Mouse (Mus musculus) forebrain, postnatal 0 days (tissue): Measurements from ENCODE around the gene Timm10b. TPM values are rescaled to one million over a fixed set of nuclear protein-coding genes. Genes with fewer than 3 reads are reported as not detected.

ENCODE experiments used
- ATAC-seq: fragments of 200-750 bp; cut with Nextera tagmentation; 2 replicates; pipeline ENCODE4 v1.8.0; 2017; ENCODE audit warnings: mild to moderate bottlenecking, moderate library complexity
- DNase-seq: peaks from one replicate; pipeline ENCODE4 v3.0.0-alpha.2; 2015
- H3K27ac ChIP-seq: fragments of 300-500 bp; sonication (generic); 2 replicates; pipeline ENCODE4 v1.5.1; 2014; ENCODE audit warnings: low read depth, mild to moderate bottlenecking, antibody characterized with exemption, low read length, moderate library complexity, mixed read lengths
- H3K27me3 ChIP-seq: fragments of 300-500 bp; sonication (generic); 2 replicates; pipeline ENCODE4 v1.6.1; 2014; ENCODE audit warnings: mild to moderate bottlenecking, low read length, mixed read lengths; ENCODE audit not compliant: insufficient read depth
- H3K36me3 ChIP-seq: fragments of 300-500 bp; sonication (generic); 2 replicates; pipeline ENCODE4 v1.6.1; 2014; ENCODE audit warnings: mild to moderate bottlenecking, moderate library complexity; ENCODE audit not compliant: insufficient read depth
- H3K4me1 ChIP-seq: fragments of 300-500 bp; sonication (generic); 2 replicates; pipeline ENCODE4 v1.6.1; 2014; ENCODE audit warnings: antibody characterized with exemption; ENCODE audit not compliant: insufficient read depth
- H3K4me2 ChIP-seq: fragments of 300-500 bp; sonication (generic); 2 replicates; pipeline ENCODE4 v1.6.1; 2014; ENCODE audit warnings: low read depth, mild to moderate bottlenecking, moderate library complexity
- H3K4me3 ChIP-seq: fragments of 300-500 bp; sonication (generic); 2 replicates; pipeline ENCODE4 v1.5.1; 2014; ENCODE audit warnings: low read depth, low read length, mixed read lengths
- H3K9ac ChIP-seq: fragments of 300-500 bp; sonication (generic); 2 replicates; pipeline ENCODE4 v1.6.1; 2014; ENCODE audit warnings: mild to moderate bottlenecking
- H3K9me3 ChIP-seq: fragments of 300-500 bp; sonication (generic); 2 replicates; pipeline ENCODE4 v1.6.1; 2016; ENCODE audit warnings: low read length
- CTCF ChIP-seq: sonication (generic); IDR thresholded peaks from 2 replicates; pipeline ENCODE4 v1.5.1; 2016; ENCODE audit warnings: antibody characterized with exemption, control low read depth, low read depth
- WGBS: fragments of 180-500 bp; shearing (Covaris S2); extraction: QIAGEN DNeasy Blood & Tissue Kit; methylation state at CpG from one replicate; pipeline ENCODE4 v1.1.7; 2014; 5-methylcytosine and 5-hydroxymethylcytosine counted together
- polyA plus RNA-seq: library from polyadenylated mRNA; unstranded; fragments of >200 nt; fragmentation: Nextera tagmentation; extraction: Ambion mirVana; gene quantifications from 2 replicates; pipeline ENCODE4 v1.2.1, GENCODE M21; 2015
- total RNA-seq: library from RNA; depleted of rRNA; stranded (reverse); fragments of >200 nt; gene quantifications from 2 replicates; pipeline ENCODE4 v1.2.3, GENCODE M21; 2014

Gene Timm10b
- total and polyA plus RNA-seq, 2 experiments from 2014 or later = 49.8 to 160 TPM

DNA sequence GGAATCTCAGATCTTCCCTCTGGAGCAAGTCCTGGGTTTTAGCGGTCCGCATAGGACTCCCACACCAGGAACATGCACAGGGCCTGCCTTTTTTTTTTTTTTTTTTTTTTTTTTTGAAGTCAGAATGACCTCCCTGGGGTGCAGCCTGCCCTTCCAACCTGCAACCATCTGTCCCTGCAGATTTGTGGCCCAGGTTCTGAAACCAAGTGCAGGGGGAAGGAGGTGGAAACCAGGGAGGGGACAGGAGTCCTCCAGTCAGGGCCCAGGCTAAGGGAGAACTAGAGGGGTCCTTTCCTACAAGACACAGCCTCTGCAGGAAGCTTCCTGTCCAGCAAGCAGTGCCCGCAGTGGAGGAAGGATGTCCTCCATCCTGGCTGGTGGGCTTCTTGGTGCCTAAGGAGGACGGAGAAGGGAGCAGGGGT, 7.3 kb upstream of the Timm10b start:
- H3K4me3 ChIP-seq = peak overlapping the region; percentile 92
- H3K36me3 ChIP-seq = peaks cover 19% of the 10 kb centered on the region
- peak overlapping the region; percentile 94 for H3K9ac ChIP-seq
- 12% methylated on average over 4 of the region's 4 CpGs for WGBS
- no peak for TF ChIP-seq CTCF
- H3K27ac ChIP-seq = peak overlapping the region; percentile 91
- H3K27me3 ChIP-seq = no peaks in the 10 kb centered on the region
- DNase-seq (peak; percentile 31), ATAC-seq (peak; percentile 9)
- H3K4me2 ChIP-seq = peak overlapping the region; percentile 74
- peaks cover 14% of the 10 kb centered on the region for H3K4me1 ChIP-seq
- H3K9me3 ChIP-seq = no peaks in the 10 kb centered on the region

DNA sequence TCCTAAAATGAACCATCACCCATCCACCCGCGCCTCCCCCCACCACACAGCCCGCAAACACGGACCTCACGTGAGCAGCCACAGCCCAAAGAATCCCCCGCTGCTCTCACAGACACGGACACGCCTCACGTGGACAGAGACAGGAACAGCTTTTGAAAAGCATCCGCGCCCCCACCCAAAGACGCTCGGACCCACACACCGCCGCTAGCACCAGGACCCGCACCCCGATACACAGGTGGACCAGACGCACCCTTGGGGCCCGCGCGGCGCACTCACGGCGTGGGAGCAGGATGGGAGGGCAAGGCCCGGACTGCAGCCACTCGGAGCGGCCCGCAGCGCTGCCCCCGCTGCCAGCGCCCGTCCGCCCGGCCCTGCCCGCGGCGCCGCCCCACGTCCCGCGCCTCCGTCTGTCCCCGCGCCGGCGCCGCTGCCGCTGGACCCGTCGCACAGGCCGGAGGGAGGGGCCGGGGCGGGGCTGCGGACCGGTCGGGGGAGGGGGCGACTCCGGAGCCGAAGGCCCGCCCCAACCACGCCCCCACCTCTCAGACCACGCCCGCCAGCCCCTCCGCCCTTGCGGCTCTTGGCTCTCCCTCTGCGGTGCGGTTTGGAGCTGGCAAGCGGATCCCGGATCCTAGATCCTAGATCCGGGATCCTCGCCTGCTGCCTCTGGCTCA, 6.6 kb upstream of the Timm10b start, which contains the start of gene Trim3:
TSS of gene Trim3 (minus strand) at position 445 of the 674 bp plus-strand sequence.
- H3K9ac ChIP-seq = peak within 1 kb of the TSS; percentile 94
- peak; percentile 88 for ATAC-seq

DNA sequence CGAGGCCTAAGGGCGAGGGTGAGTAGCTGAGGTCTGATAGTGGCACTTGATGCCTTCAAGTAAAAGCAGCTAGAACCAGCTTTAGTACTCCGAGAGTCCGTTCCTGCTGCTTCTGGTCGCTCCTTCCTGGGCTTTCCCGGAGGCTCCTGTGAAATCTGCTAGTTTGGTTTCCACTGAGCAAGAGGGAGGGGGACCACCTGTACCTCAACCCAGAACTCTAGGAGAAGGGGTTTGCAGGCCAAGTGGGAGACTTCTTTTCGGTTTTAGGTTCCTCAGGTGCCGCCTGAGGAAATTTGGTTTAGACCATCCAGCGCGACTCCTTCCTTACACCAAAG, 6.1 kb upstream of the Timm10b start:
- DNase-seq (no peak), ATAC-seq (no peak)
- TF ChIP-seq CTCF = no peak
- Histone ChIP-seq H3K36me3 (peaks cover 27% of the 10 kb centered on the region), H3K4me1 (peaks cover 14% of the 10 kb centered on the region), H3K4me3 (peak overlapping the region; percentile 92), H3K4me2 (peak overlapping the region; percentile 74), H3K27me3 (no peaks in the 10 kb centered on the region), H3K27ac (peak overlapping the region; percentile 91), H3K9me3 (no peaks in the 10 kb centered on the region), H3K9ac (peak overlapping the region; percentile 94)
- 6% methylated on average over 10 of the region's 10 CpGs for WGBS

More for the DNA sequence above, 6.6 kb upstream of the Timm10b start, which contains the start of gene Trim3:
- Histone ChIP-seq H3K9me3 (no peaks in the 10 kb centered on the region), H3K27ac (peak within 1 kb of the TSS; percentile 91), H3K4me1 (peaks cover 14% of the 10 kb centered on the region), H3K4me3 (peak within 1 kb of the TSS; percentile 92), H3K36me3 (peaks cover 22% of the 10 kb centered on the region), H3K4me2 (peak within 1 kb of the TSS; percentile 74), H3K27me3 (no peaks in the 10 kb centered on the region)
- 4% methylated on average over 39 of the region's 71 CpGs for WGBS
- TF ChIP-seq CTCF = peak; percentile 49; the same call in 1 of the 2 replicates
- DNase-seq = peak; percentile 90

DNA sequence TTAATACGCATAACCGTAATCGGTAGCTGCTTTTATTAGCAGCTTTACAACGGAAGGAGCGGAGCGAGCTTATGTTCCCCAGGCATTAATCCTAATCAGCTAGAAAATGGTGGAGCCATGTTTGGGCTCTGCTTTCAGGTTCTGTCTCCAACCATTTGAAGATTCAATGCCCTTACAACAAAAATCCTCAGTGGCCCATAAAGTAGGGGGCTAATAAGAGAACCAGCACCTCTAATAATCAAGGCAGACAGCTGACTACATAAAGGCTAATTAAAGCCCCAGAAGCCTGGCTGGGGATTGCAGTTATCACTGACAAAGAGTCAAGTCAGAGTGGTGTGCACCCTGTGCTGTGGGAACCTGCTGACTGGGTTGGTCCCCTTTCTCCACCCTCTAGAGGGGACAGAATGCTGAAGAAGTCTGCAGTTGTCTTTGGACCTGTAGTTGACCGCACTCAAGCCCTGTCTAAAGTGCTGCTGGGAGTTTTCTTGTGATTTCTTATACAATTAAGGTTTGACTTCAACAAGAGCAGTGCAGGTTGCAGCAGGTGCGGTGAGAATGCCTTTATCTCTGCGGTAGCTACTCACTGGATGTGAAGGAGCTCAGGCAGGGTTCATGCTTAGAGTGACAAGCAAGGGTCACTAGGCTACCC, 5.5 kb upstream of the Timm10b start:
- Histone ChIP-seq H3K27me3 (no peaks in the 10 kb centered on the region), H3K27ac (peak overlapping the region; percentile 91; the same call in 1 of the 2 replicates), H3K4me1 (peaks cover 18% of the 10 kb centered on the region), H3K4me2 (peak overlapping the region; percentile 74), H3K36me3 (peaks cover 29% of the 10 kb centered on the region), H3K9me3 (no peaks in the 10 kb centered on the region), H3K4me3 (peak overlapping the region; percentile 92), H3K9ac (peak overlapping the region; percentile 94; the same call in 1 of the 2 replicates)
- no peak for ATAC-seq
- 40% methylated on average over 9 of the region's 9 CpGs for WGBS
- DNase-seq = no peak
- no peak for TF ChIP-seq CTCF

DNA sequence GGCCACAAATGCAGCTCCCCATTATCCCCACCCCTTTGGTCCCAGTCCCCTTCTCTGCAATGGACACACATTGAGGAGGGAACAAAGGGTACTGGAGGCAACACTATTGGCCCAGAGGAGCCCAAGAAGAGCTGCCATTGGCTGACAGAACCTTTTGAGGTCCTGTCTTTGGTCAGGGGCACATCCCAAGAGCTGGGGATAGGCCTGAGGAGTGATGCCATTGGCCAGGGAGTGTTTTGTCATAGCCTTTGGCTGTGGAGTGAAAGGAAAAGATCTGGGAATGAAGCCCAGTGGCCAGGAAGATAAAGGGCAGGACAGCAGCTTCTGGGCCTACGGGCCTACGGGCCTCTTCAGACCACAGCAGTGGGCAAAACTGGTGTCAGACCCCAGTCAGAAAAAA, 4.1 kb upstream of the Timm10b start:
- no peak for TF ChIP-seq CTCF
- no peak for DNase-seq
- Histone ChIP-seq H3K4me3 (no peak overlapping the region), H3K27me3 (no peaks in the 10 kb centered on the region), H3K4me1 (peaks cover 22% of the 10 kb centered on the region), H3K4me2 (no peak overlapping the region), H3K9me3 (no peaks in the 10 kb centered on the region), H3K9ac (no peak overlapping the region), H3K27ac (no peak overlapping the region), H3K36me3 (peaks cover 29% of the 10 kb centered on the region)
- ATAC-seq = no peak
- 82% methylated on average over 2 of the region's 2 CpGs for WGBS

DNA sequence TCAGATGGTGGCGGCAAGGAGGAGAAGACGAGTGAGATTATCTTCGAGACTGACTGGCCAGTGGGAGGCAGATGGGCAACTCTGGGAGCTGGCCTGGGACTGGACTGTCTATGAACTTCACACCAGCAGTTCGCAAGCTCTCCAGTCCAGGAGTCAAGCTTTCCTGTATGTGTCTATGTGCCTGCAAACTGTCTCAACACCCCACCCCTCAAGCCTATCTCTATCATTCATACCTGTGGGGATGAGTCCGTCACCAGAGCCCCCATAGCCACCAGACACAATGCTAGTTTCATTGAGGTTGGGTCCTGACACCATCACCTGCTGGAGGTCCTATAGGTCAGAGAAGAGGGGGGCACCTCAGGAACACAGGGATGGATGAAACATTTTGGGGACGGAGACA, 1.1 kb upstream of the Timm10b start:
- H3K9ac ChIP-seq = no peak overlapping the region
- H3K36me3 ChIP-seq = peaks cover 29% of the 10 kb centered on the region
- H3K4me1 ChIP-seq = peaks cover 17% of the 10 kb centered on the region
- no peak for TF ChIP-seq CTCF
- no peaks in the 10 kb centered on the region for H3K27me3 ChIP-seq
- no peak for ATAC-seq
- no peak overlapping the region for H3K4me3 ChIP-seq
- H3K4me2 ChIP-seq = no peak overlapping the region
- no peaks in the 10 kb centered on the region for H3K9me3 ChIP-seq
- 89% methylated on average over 6 of the region's 6 CpGs for WGBS
- DNase-seq = no peak
- no peak overlapping the region for H3K27ac ChIP-seq

DNA sequence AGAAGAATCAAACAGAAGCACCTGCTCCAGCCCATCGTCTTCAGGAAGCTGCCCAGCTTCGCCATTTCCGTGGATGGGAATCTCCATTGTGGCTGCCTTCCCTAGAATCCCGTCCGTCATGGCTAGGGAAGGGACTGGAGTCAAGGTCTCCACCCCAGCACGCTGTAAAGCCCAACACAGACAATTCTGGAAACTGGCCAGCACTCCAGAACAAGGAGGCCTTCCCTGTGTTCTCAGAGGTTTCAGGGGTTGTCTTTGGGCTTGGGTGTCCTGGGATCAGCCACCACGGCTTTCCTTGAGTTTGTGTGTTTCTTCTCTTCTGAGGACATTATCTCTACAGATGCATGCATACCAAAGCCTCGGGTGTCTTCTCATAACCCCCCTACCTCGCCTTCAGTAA, 552 bp upstream of the Timm10b start:
- DNase-seq = no peak
- Histone ChIP-seq H3K9ac (peak overlapping the region; percentile 86), H3K27ac (no peak overlapping the region), H3K36me3 (peaks cover 29% of the 10 kb centered on the region), H3K4me2 (peak overlapping the region; percentile 93), H3K9me3 (no peaks in the 10 kb centered on the region), H3K27me3 (no peaks in the 10 kb centered on the region), H3K4me3 (peak overlapping the region; percentile 66), H3K4me1 (peaks cover 17% of the 10 kb centered on the region)
- no peak for ATAC-seq
- TF ChIP-seq CTCF = no peak
- WGBS = 71% methylated on average over 9 of the region's 9 CpGs
